Mouse (Mus musculus): ENCODE results near the gene Map1lc3a.
A peak's percentile ranks its signal among the peaks of the same experiment; 100 is the strongest.

The Map1lc3a gene

GRCm38 (mm10) chr2:155276195-155276594 is at the start of gene Map1lc3a:
TSS of gene Map1lc3a (plus strand) at chr2:155276297.
- DNase-seq (ENCODE audit: low spot score): peak; percentile 97

GRCm38 (mm10) chr2:155235746-155236361 is 40.2 kb upstream of the Map1lc3a start:
- DNase-seq (ENCODE audit: low spot score): no peak

GRCm38 (mm10) chr2:155236362-155236992 is 39.6 kb upstream of the Map1lc3a start, which contains the start of gene Dynlrb1:
TSS of gene Dynlrb1 (plus strand) at chr2:155236533.
- DNase-seq (ENCODE audit: low spot score): peak; percentile 98

- DNase-seq (ENCODE audit: low spot score): no peak
Observed at GRCm38 (mm10) chr2:155237276-155237675, 38.8 kb upstream of the Map1lc3a start.

GRCm38 (mm10) chr2:155240915-155241314 is 35.2 kb upstream of the Map1lc3a start:
- DNase-seq (ENCODE audit: low spot score): peak; percentile 50

GRCm38 (mm10) chr2:155242296-155242855 is 33.7 kb upstream of the Map1lc3a start:
- DNase-seq (ENCODE audit: low spot score): peak; percentile 25

GRCm38 (mm10) chr2:155246231-155246630 is 29.9 kb upstream of the Map1lc3a start:
- no peak for DNase-seq (ENCODE audit: low spot score)

- no peak for DNase-seq (ENCODE audit: low spot score)
Observed at GRCm38 (mm10) chr2:155248206-155248605, 27.9 kb upstream of the Map1lc3a start.

GRCm38 (mm10) chr2:155248718-155249117 is 27.4 kb upstream of the Map1lc3a start:
- DNase-seq (ENCODE audit: low spot score): no peak

GRCm38 (mm10) chr2:155249588-155249987 is 26.5 kb upstream of the Map1lc3a start:
- no peak for DNase-seq (ENCODE audit: low spot score)

GRCm38 (mm10) chr2:155265526-155265925 is 10.6 kb upstream of the Map1lc3a start:
- no peak for DNase-seq (ENCODE audit: low spot score)

GRCm38 (mm10) chr2:155266896-155267295 is 9.2 kb upstream of the Map1lc3a start:
- DNase-seq (ENCODE audit: low spot score): no peak

GRCm38 (mm10) chr2:155271957-155272356 is 4.1 kb upstream of the Map1lc3a start:
- DNase-seq (ENCODE audit: low spot score): no peak

GRCm38 (mm10) chr2:155272396-155273170 is 3.5 kb upstream of the Map1lc3a start:
- DNase-seq (ENCODE audit: low spot score): no peak

GRCm38 (mm10) chr2:155273603-155274002 is 2.5 kb upstream of the Map1lc3a start:
- no peak for DNase-seq (ENCODE audit: low spot score)

GRCm38 (mm10) chr2:155276621-155277175 is 601 bp downstream of the Map1lc3a start:
- DNase-seq (ENCODE audit: low spot score): peak; percentile 61

GRCm38 (mm10) chr2:155277721-155278120 is 1.6 kb downstream of the Map1lc3a start:
- DNase-seq (ENCODE audit: low spot score): no peak

- DNase-seq (ENCODE audit: low spot score): peak; percentile 78
Observed at GRCm38 (mm10) chr2:155278361-155278760, 2.3 kb downstream of the Map1lc3a start.

- DNase-seq (ENCODE audit: low spot score): no peak
Observed at GRCm38 (mm10) chr2:155279163-155279562, 3.1 kb downstream of the Map1lc3a start.

GRCm38 (mm10) chr2:155280116-155280515 is 4.0 kb downstream of the Map1lc3a start:
- no peak for DNase-seq (ENCODE audit: low spot score)

GRCm38 (mm10) chr2:155283793-155284192 is 7.7 kb downstream of the Map1lc3a start:
- no peak for DNase-seq (ENCODE audit: low spot score)

- DNase-seq (ENCODE audit: low spot score): no peak
Observed at GRCm38 (mm10) chr2:155284647-155285046, 8.6 kb downstream of the Map1lc3a start.

All from lung, postnatal 25 days (tissue).